Mouse (Mus musculus) embryonic facial prominence, embryonic 10.5 days (tissue): Measurements from ENCODE around the gene Npr2. TPM values are rescaled to one million over a fixed set of nuclear protein-coding genes. Genes with fewer than 3 reads are reported as not detected.

Source experiments
- DNase-seq: peaks from one replicate; pipeline ENCODE4 v3.0.0-alpha.2; 2017; ENCODE audit warnings: low spot score
- H3K27ac ChIP-seq: fragments of 300-500 bp; sonication (generic); replicated peaks from 2 replicates; pipeline ENCODE4 v1.5.1; 2016; ENCODE audit warnings: mild to moderate bottlenecking
- H3K27me3 ChIP-seq: fragments of 300-500 bp; sonication (generic); replicated peaks from 2 replicates; pipeline ENCODE4 v1.6.1; 2016; ENCODE audit warnings: low read depth, mild to moderate bottlenecking; ENCODE audit not compliant: poor library complexity, severe bottlenecking
- H3K36me3 ChIP-seq: fragments of 300-500 bp; sonication (generic); replicated peaks from 2 replicates; pipeline ENCODE4 v1.6.1; 2016; ENCODE audit warnings: mild to moderate bottlenecking, moderate library complexity
- H3K4me1 ChIP-seq: fragments of 300-500 bp; sonication (generic); 2 replicates; pipeline ENCODE4 v1.6.1; 2016
- H3K4me3 ChIP-seq: fragments of 300-500 bp; sonication (generic); 2 replicates; pipeline ENCODE4 v1.5.1; 2016; ENCODE audit warnings: mild to moderate bottlenecking, moderate library complexity
- H3K9me3 ChIP-seq: fragments of 300-500 bp; sonication (generic); 2 replicates; pipeline ENCODE4 v1.6.1; 2016; ENCODE audit warnings: mild to moderate bottlenecking
- WGBS: fragments of 180-500 bp; shearing (Covaris S2); methylation state at CpG from one replicate; pipeline ENCODE4 v1.1.7; 2016; 5-methylcytosine and 5-hydroxymethylcytosine counted together
- polyA plus RNA-seq: library from polyadenylated mRNA; unstranded; fragments of >200 nt; fragmentation: Nextera tagmentation; extraction: Ambion mirVana; gene quantifications from 2 replicates; pipeline ENCODE4 v1.2.1, GENCODE M21; 2016

Npr2 gene
- polyA plus RNA-seq, 1 experiment from 2014 or later: 16.7 TPM

DNA sequence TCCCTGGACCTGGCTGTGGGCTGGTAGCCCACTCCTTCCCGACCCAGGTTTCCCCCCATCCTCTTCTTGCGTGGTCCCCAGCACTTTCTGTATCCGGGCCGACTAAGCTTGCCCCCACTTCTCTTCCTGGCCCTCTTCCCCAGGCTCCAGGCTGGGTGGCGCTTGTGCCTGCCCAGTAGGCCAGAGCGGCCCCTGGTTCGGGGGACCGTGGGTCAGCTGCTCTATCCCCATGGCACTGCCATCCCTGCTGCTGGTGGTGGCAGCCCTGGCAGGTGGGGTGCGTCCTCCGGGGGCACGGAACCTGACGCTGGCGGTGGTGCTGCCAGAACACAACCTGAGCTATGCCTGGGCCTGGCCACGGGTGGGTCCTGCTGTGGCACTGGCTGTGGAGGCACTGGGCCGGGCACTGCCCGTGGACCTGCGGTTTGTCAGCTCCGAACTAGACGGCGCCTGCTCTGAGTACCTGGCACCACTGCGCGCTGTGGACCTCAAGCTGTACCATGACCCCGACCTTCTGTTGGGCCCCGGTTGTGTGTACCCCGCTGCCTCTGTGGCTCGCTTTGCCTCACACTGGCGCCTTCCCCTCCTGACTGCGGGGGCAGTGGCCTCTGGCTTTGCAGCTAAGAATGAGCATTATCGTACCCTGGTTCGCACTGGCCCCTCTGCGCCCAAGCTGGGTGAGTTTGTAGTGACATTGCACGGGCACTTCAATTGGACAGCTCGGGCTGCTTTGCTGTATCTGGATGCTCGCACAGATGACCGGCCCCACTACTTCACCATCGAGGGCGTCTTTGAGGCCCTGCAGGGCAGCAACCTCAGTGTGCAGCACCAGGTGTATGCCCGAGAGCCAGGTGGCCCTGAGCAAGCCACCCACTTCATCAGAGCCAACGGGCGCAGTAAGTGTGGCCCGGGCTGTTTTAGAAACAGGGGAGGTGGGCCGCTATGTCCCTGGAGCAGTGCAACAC lies 503 bp downstream of the Npr2 start:
- Histone ChIP-seq H3K36me3 (no peaks in the 10 kb centered on the region), H3K4me3 (peak overlapping the region; percentile 79), H3K27ac (peak overlapping the region; percentile 90), H3K9me3 (no peaks in the 10 kb centered on the region), H3K27me3 (peaks cover 34% of the 10 kb centered on the region), H3K4me1 (peaks cover 39% of the 10 kb centered on the region)
- WGBS: 42% methylated on average over 42 of the region's 42 CpGs
- DNase-seq: no peak

GRCm38 (mm10) chr4:43633296-43633695 lies 1.6 kb downstream of the Npr2 start:
- peak; percentile 9 for DNase-seq
- Histone ChIP-seq H3K9me3 (no peaks in the 10 kb centered on the region), H3K36me3 (no peaks in the 10 kb centered on the region), H3K27ac (no peak overlapping the region), H3K4me1 (peaks cover 39% of the 10 kb centered on the region), H3K4me3 (peak overlapping the region; percentile 79; the same call in 1 of the 2 replicates), H3K27me3 (peaks cover 34% of the 10 kb centered on the region)
- 81% methylated on average over 8 of the region's 8 CpGs for WGBS

DNA sequence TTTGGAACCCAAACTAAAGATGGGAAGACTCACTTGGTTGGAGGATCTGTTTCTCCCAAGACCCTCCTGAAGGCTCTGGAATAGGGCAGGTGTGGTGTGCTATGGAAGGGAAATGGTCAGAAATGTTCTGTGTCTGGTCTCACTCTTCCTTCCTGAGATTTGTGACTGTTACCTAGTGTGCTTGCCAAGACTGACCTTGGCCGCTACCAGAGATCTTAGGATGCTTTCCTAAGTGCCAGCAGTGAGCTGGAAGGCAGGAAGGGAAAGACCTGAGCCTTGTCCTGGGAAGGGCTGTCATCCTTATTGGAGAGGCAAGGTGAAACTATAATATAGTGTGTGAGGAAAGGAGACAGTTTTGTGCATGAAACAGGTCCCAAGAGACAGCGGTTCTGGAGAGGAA lies 2.0 kb downstream of the Npr2 start:
- WGBS: 93% methylated on average over 2 of the region's 2 CpGs
- Histone ChIP-seq H3K4me3 (peak overlapping the region; percentile 79; the same call in 1 of the 2 replicates), H3K4me1 (peaks cover 39% of the 10 kb centered on the region), H3K36me3 (no peaks in the 10 kb centered on the region), H3K27ac (no peak overlapping the region), H3K27me3 (peaks cover 34% of the 10 kb centered on the region), H3K9me3 (no peaks in the 10 kb centered on the region)
- peak; percentile 5 for DNase-seq

- no peak overlapping the region for H3K27ac ChIP-seq
- peaks cover 32% of the 10 kb centered on the region for H3K27me3 ChIP-seq
- DNase-seq: peak; percentile 5
- H3K4me1 ChIP-seq: peaks cover 35% of the 10 kb centered on the region
- H3K36me3 ChIP-seq: no peaks in the 10 kb centered on the region
- H3K4me3 ChIP-seq: no peak overlapping the region
- H3K9me3 ChIP-seq: no peaks in the 10 kb centered on the region
- WGBS: 86% methylated on average over 7 of the region's 7 CpGs
Measured at GRCm38 (mm10) chr4:43634621-43635374, 3.1 kb downstream of the Npr2 start.

GRCm38 (mm10) chr4:43636751-43637150 lies 5.0 kb downstream of the Npr2 start:
- peak; percentile 6 for DNase-seq
- H3K27ac ChIP-seq: no peak overlapping the region
- H3K36me3 ChIP-seq: no peaks in the 10 kb centered on the region
- H3K4me3 ChIP-seq: no peak overlapping the region
- H3K27me3 ChIP-seq: peaks cover 22% of the 10 kb centered on the region
- H3K4me1 ChIP-seq: peaks cover 24% of the 10 kb centered on the region
- H3K9me3 ChIP-seq: no peaks in the 10 kb centered on the region
- 76% methylated on average over 6 of the region's 6 CpGs for WGBS

DNA sequence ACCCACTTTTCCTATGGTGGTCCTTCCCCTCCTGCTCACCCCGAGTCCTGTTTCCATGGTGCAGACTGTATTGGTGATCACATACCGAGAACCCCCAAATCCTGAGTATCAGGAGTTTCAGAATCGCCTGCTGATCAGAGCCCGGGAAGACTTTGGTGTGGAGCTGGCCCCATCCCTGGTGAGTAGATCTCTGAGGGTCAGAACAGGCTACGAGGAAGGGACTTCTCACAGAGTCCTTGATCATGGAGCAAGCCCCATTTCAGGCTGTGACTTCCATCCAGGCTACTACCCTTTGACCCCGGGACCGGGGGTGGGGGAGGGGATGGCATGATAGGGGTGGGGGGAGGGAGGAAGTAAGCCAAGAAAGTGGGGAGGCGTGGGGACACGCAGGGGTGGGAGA lies 8.3 kb downstream of the Npr2 start:
- no peak overlapping the region for H3K27ac ChIP-seq
- peak; percentile 3 for DNase-seq
- peaks cover 13% of the 10 kb centered on the region for H3K4me1 ChIP-seq
- no peak overlapping the region for H3K4me3 ChIP-seq
- 63% methylated on average over 9 of the region's 9 CpGs for WGBS
- H3K27me3 ChIP-seq: no peaks in the 10 kb centered on the region; the same call in 1 of the 2 replicates
- H3K9me3 ChIP-seq: no peaks in the 10 kb centered on the region
- no peaks in the 10 kb centered on the region for H3K36me3 ChIP-seq

DNA sequence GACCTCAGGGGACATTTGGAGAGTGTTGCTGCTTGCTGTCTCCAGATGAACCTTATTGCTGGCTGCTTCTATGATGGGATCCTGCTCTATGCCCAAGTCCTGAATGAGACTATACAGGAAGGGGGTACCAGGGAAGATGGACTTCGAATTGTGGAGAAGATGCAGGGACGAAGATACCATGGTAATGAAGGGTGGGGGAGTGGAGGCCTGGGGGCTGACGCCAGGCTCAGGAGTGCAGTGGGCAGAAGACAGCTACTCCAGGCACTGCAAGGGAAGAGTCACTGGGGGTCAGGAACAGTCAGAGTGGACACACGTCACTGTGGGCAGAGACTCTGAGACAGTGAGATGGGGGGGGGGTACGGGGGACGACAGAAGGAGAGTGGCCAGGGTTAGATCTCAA lies 8.8 kb downstream of the Npr2 start:
- Histone ChIP-seq H3K27me3 (no peaks in the 10 kb centered on the region; the same call in 1 of the 2 replicates), H3K27ac (no peak overlapping the region), H3K36me3 (no peaks in the 10 kb centered on the region), H3K4me3 (no peak overlapping the region), H3K4me1 (peaks cover 13% of the 10 kb centered on the region), H3K9me3 (no peaks in the 10 kb centered on the region)
- WGBS: 78% methylated on average over 6 of the region's 6 CpGs
- no peak for DNase-seq

- H3K27ac ChIP-seq: no peak overlapping the region
- H3K4me1 ChIP-seq: peaks cover 12% of the 10 kb centered on the region
- H3K4me3 ChIP-seq: no peak overlapping the region
- DNase-seq: no peak
- H3K9me3 ChIP-seq: peaks cover 10% of the 10 kb centered on the region; the same call in 1 of the 2 replicates
- WGBS: 96% methylated on average over 3 of the region's 3 CpGs
- peaks cover 21% of the 10 kb centered on the region for H3K36me3 ChIP-seq
- no peaks in the 10 kb centered on the region for H3K27me3 ChIP-seq
Measured at GRCm38 (mm10) chr4:43649783-43650182, 18.0 kb downstream of the Npr2 start.

DNA sequence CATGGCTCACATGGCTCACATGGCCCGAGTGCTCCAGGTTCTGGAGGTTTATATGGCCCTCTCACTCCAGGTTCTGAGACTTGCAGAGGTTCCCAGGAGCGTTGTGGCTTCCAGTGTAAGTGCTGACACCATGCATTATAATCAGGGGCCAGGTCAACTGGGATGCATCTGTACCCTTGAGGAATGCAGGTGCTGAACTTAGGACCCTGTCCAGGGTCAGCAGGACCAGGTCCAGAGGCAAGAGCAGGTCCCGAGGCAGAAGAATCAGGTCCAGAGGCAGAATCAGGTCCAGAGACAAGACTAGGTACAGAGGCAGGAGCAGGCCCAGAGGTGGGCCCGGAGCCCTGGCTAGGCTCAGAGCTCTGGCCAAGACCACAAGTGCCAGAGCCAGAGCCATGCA lies 21.0 kb downstream of the Npr2 start:
- Histone ChIP-seq H3K9me3 (peaks cover 10% of the 10 kb centered on the region; the same call in 1 of the 2 replicates), H3K4me3 (peak overlapping the region; percentile 52), H3K27me3 (no peaks in the 10 kb centered on the region), H3K36me3 (peaks cover 16% of the 10 kb centered on the region), H3K4me1 (peaks cover 30% of the 10 kb centered on the region), H3K27ac (peak overlapping the region; percentile 65)
- WGBS: 86% methylated on average over 4 of the region's 4 CpGs
- no peak for DNase-seq

DNA sequence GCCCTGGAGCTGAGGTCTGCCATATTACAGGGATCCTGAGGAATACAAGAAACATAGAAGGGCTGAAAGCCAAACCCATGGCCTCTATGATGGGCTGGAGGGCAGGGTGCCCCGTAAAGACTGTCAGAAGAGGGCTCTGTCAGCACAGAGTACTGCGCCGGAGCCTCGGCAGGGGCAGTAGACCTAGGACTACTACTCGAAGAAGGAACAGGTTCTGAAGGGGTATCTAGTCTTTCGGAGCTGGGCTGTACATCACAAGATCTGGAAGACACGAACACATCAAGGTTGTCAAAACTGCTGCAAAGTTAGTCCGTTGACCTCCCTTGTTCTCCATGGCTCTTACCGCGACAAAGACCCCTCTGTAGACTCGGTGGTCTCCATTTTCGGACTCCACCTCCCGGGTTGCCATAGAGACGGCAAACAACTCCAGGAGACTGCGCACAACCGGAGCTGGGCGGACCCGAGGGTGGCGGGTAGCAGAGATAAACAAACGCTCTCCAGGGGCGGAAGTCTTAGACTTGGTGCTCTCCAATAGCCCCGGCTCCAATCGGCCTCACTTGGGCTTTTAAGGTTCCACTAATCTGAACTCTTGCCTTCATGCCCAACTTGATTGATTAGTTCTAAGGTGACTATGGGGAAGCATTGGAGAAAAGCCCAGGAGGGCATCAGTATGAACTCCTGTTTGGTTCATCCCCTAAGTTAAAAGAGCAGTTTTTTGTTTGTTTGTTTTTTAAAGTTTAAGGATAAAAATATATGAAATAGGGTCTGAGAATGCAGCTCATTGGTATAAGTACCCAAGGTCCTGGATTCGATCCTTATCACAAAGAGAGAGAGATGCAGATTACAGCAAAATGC lies 21.7 kb downstream of the Npr2 start, which contains the start of gene Spag8:
TSS of gene Spag8 (minus strand) at position 434 of the 855 bp plus-strand sequence.
- H3K27me3 ChIP-seq: no peaks in the 10 kb centered on the region
- 17% methylated on average over 24 of the region's 24 CpGs for WGBS
- peak; percentile 79 for DNase-seq
- peaks cover 30% of the 10 kb centered on the region for H3K4me1 ChIP-seq
- peak within 1 kb of the TSS; percentile 52 for H3K4me3 ChIP-seq
- peaks cover 16% of the 10 kb centered on the region for H3K36me3 ChIP-seq
- peaks cover 10% of the 10 kb centered on the region; the same call in 1 of the 2 replicates for H3K9me3 ChIP-seq
- H3K27ac ChIP-seq: peak within 1 kb of the TSS; percentile 65

GRCm38 (mm10) chr4:43655656-43656338 lies 24.1 kb downstream of the Npr2 start:
- peaks cover 12% of the 10 kb centered on the region; the same call in 1 of the 2 replicates for H3K27me3 ChIP-seq
- DNase-seq: no peak
- peak overlapping the region; percentile 86 for H3K4me3 ChIP-seq
- no peaks in the 10 kb centered on the region for H3K9me3 ChIP-seq
- WGBS: 6% methylated on average over 34 of the region's 34 CpGs
- H3K27ac ChIP-seq: peak overlapping the region; percentile 93
- peaks cover 30% of the 10 kb centered on the region for H3K4me1 ChIP-seq
- H3K36me3 ChIP-seq: peaks cover under 1% of the 10 kb centered on the region
